ENCODE assay signal across 10 mouse cellular contexts in the genomic region with DNA sequence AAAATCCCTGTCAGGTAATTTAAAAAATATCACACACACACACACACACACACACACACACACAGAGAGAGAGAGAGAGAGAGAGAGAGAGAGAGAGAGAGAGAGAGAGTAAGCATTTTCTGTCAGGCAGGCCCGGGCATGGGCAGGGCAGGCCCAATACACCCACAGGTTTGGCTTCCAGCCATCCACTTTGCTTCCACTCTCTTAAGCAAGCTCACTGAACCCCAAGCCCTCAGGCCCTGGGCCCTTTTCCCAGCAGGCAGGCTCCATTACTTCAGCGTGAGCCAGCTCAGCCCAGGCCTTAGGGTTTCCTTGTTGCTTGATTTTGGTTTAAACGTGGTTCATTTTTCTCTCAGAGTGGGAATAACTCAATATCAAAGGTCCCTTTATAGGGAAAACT. TPM values are rescaled to one million over a fixed set of nuclear protein-coding genes. Genes with fewer than 3 reads are reported as not detected.
DNase-seq lines count a peak whose midpoint lies in the region; ATAC-seq and TF ChIP-seq lines count a peak whose summit lies in the region.
"Had no signal": no experiment of that assay in that cellular context is flagged by ENCODE, and none has a peak within 500 bp of the region (broad histone marks: within the 10 kb centered on the region; RNA-seq: fewer than 3 reads in every experiment).

No protein-coding gene starts in this region.

- H3K4me3 ChIP-seq in kidney, embryonic 16.5 days (ENCODE audit: low read length) = no peak overlapping the region
- no peak overlapping the region for H3K4me3 ChIP-seq in MEL (ENCODE audit: control insufficient read depth in 1 of 2, insufficient read depth in 1 of 2, low read depth in 2 of 2, low read length in 2 of 2)
- no peak overlapping the region for H3K4me3 ChIP-seq in limb, embryonic 14.5 days (replicated peaks; ENCODE audit: low read length)
- H3K4me3 ChIP-seq: erythroblast, embryonic 14.5 days; megakaryocyte, embryonic 14.5 days had no signal

- TF ChIP-seq EP300 in MEL (IDR thresholded peaks at IDR 0.05; ENCODE audit: low read depth in 1 of 2, low read length in 2 of 2) = no peak

- H3K4me2 ChIP-seq in kidney, embryonic 16.5 days (replicated peaks; ENCODE audit: low read depth, low read length) = no peak overlapping the region
- H3K4me2 ChIP-seq in limb, embryonic 14.5 days (replicated peaks; ENCODE audit: low read depth, low read length, severe bottlenecking) = no peak overlapping the region

- H3K79me2 ChIP-seq in MEL (ENCODE audit: control insufficient read depth, insufficient read depth, low read length, poor library complexity) = no peaks in the 10 kb centered on the region

- no peaks in the 10 kb centered on the region for H3K36me3 ChIP-seq in kidney, embryonic 16.5 days (ENCODE audit: insufficient read depth, low read length)
- no peaks in the 10 kb centered on the region for H3K36me3 ChIP-seq in MEL (ENCODE audit: control insufficient read depth in 1 of 2, insufficient read depth in 2 of 2, low read length in 2 of 2)
- H3K36me3 ChIP-seq in limb, embryonic 14.5 days (ENCODE audit: control insufficient read depth, insufficient read depth, low read length) = no peaks in the 10 kb centered on the region

- WGBS in kidney, embryonic 16.5 days = 69% methylated on average over 3 of the region's 3 CpGs
- 38% methylated on average over 2 of the region's 3 CpGs for WGBS in limb, embryonic 14.5 days

- TF ChIP-seq CTCF in MEL (IDR thresholded peaks at IDR 0.05 in 2 of 3, conservative IDR thresholded peaks at IDR 0.05 in 1 of 3; ENCODE audit: control insufficient read depth in 1 of 3, insufficient read depth in 1 of 3, low read depth in 2 of 3, low read length in 3 of 3, poor library complexity in 1 of 3, severe bottlenecking in 1 of 3) = no peak

- no peaks in the 10 kb centered on the region for H3K27me3 ChIP-seq in kidney, embryonic 16.5 days (ENCODE audit: insufficient read depth, low read length)
- H3K27me3 ChIP-seq in MEL (ENCODE audit: control insufficient read depth in 1 of 2, insufficient read depth in 2 of 2, low read length in 2 of 2) = 0 out of 4 replicates have a peak, but pooled peaks cover 0 to 1% of the 10 kb centered on the region in 2 experiments
- H3K27me3 ChIP-seq in limb, embryonic 14.5 days (ENCODE audit: control insufficient read depth, insufficient read depth, low read length) = no peaks in the 10 kb centered on the region

- peak; percentile 22 for DNase-seq in kidney, adult 9 months
- DNase-seq in MEL (ENCODE audit: low read depth, low spot score) (peak; percentile 6), adipocyte (ENCODE audit: low spot score) (peak; percentile 100)
- DNase-seq in limb, embryonic 14.5 days (ENCODE audit: low spot score) = peak; percentile 38
- no peak for DNase-seq in cerebellum, postnatal 4 days (ENCODE audit: low spot score in 2 of 2)

- no peak for TF ChIP-seq POLR2A in MEL (IDR thresholded peaks at IDR 0.05; ENCODE audit: control insufficient read depth in 1 of 2, insufficient read depth in 1 of 2, low read depth in 1 of 2, low read length in 2 of 2, poor library complexity in 1 of 2)
- no peak for TF ChIP-seq POLR2A in limb, embryonic 14.5 days (IDR thresholded peaks at IDR 0.05; ENCODE audit: borderline replicate concordance, extremely low read depth, insufficient read depth, insufficient read length)

- ATAC-seq in kidney, embryonic 16.5 days (ENCODE audit: low FRiP score, low TSS enrichment) = no peak
- no peak for ATAC-seq in limb, embryonic 14.5 days (ENCODE audit: low FRiP score, low read depth)
- no peak for ATAC-seq in megakaryocyte-erythroid progenitor cell, adult 5-6 weeks (replicated peaks; ENCODE audit: low FRiP score, low TSS enrichment, poor library complexity, severe bottlenecking)
- ATAC-seq: inflammation-experienced regulatory T-cells, adult 6 months had no signal

- no peak overlapping the region for H3K9ac ChIP-seq in kidney, embryonic 16.5 days (replicated peaks; ENCODE audit: low read length)
- H3K9ac ChIP-seq in MEL (ENCODE audit: control insufficient read depth, low read depth, low read length, poor library complexity, severe bottlenecking) = no peak overlapping the region
- H3K9ac ChIP-seq in limb, embryonic 14.5 days (ENCODE audit: low read depth, low read length, severe bottlenecking) = no peak overlapping the region

- H3K4me1 ChIP-seq in kidney, embryonic 16.5 days (ENCODE audit: insufficient read depth, low read length) = no peaks in the 10 kb centered on the region
- no peaks in the 10 kb centered on the region for H3K4me1 ChIP-seq in MEL (ENCODE audit: control insufficient read depth in 1 of 2, insufficient read depth in 2 of 2, low read length in 2 of 2)
- no peaks in the 10 kb centered on the region for H3K4me1 ChIP-seq in limb, embryonic 14.5 days (ENCODE audit: control insufficient read depth, insufficient read depth, low read length)
- H3K4me1 ChIP-seq: megakaryocyte, embryonic 14.5 days had no signal

- TF ChIP-seq RAD21 in MEL (IDR thresholded peaks at IDR 0.05; ENCODE audit: low read depth, low read length) = no peak

- H3K9me3 ChIP-seq in kidney, embryonic 16.5 days (ENCODE audit: low read length) = no peaks in the 10 kb centered on the region
- no peaks in the 10 kb centered on the region for H3K9me3 ChIP-seq in MEL (replicated peaks; ENCODE audit: insufficient read depth, low read length)
- no peaks in the 10 kb centered on the region for H3K9me3 ChIP-seq in limb, embryonic 14.5 days (ENCODE audit: control insufficient read depth, low read length)
- H3K9me3 ChIP-seq: megakaryocyte, embryonic 14.5 days had no signal

- no peak overlapping the region for H3K27ac ChIP-seq in kidney, embryonic 16.5 days (ENCODE audit: low read length)
- H3K27ac ChIP-seq in MEL (ENCODE audit: control insufficient read depth, low read depth, low read length) = no peak overlapping the region
- H3K27ac ChIP-seq in limb, embryonic 14.5 days (replicated peaks; ENCODE audit: low read depth, low read length) = no peak overlapping the region

TF ChIP-seq in MEL, 35 proteins besides CTCF, POLR2A, EP300 and RAD21 (continues in another document):
- TF ChIP-seq MYC (IDR thresholded peaks at IDR 0.05; ENCODE audit: low read depth, low read length) (no peak), JUND (IDR thresholded peaks at IDR 0.05; ENCODE audit: low read depth, low read length) (no peak), MYB (IDR thresholded peaks at IDR 0.05; ENCODE audit: low read depth, low read length) (no peak), POLR2AphosphoS2 (IDR thresholded peaks at IDR 0.05; ENCODE audit: low read length) (no peak), POLR2AphosphoS5 (IDR thresholded peaks at IDR 0.05; ENCODE audit: borderline replicate concordance, low read depth, low read length) (no peak)

RNA-seq across cellular contexts. Expression of a gene that starts 2.5 kb away (rescaled TPM):
- 0.21 TPM in 1 of 2 replicates, not detected in the other for polyA plus RNA-seq in kidney, embryonic 16.5 days (2015; fragmentation: Nextera tagmentation; extraction: Ambion mirVana)
- total RNA-seq in MEL (2012; rRNA removed) = not detected in 2 replicates
- polyA plus RNA-seq in MEL (2012; ENCODE audit: insufficient read depth in 1 of 2, insufficient read length in 2 of 2, low read depth in 1 of 2, low replicate concordance in 2 of 2, missing spikeins in 1 of 2) = not detected
- polyA plus RNA-seq in limb, embryonic 14.5 days (2012; rRNA removed) = not detected in 2 replicates
- not detected in 2 replicates for polyA plus RNA-seq in limb, embryonic 14.5 days (2014; fragmentation: Nextera tagmentation; extraction: Ambion mirVana)
- not detected in 2 replicates for total RNA-seq in megakaryocyte-erythroid progenitor cell, adult 5-6 weeks (2014; fragmentation: Nextera tagmentation)
- not detected in 2 replicates for total RNA-seq in megakaryocyte-erythroid progenitor cell, adult 5-6 weeks (2017)
- polyA plus RNA-seq: erythroblast, embryonic 14.5 days; inflammation-experienced regulatory T-cells, adult 6 months had no signal

RNA-seq across cellular contexts. Expression of a gene that starts 16.5 kb away (rescaled TPM):
- polyA plus RNA-seq in kidney, embryonic 16.5 days (2015; fragmentation: Nextera tagmentation; extraction: Ambion mirVana) = not detected in 2 replicates
- not detected in 2 replicates for total RNA-seq in MEL (2012; rRNA removed)
- polyA plus RNA-seq in MEL (2012; ENCODE audit: insufficient read depth in 1 of 2, insufficient read length in 2 of 2, low read depth in 1 of 2, low replicate concordance in 2 of 2, missing spikeins in 1 of 2) = not detected
- polyA plus RNA-seq in limb, embryonic 14.5 days (2012; rRNA removed) = not detected in 2 replicates
- not detected in 2 replicates for polyA plus RNA-seq in limb, embryonic 14.5 days (2014; fragmentation: Nextera tagmentation; extraction: Ambion mirVana)
- not detected in 2 replicates for total RNA-seq in megakaryocyte-erythroid progenitor cell, adult 5-6 weeks (2014; fragmentation: Nextera tagmentation)
- total RNA-seq in megakaryocyte-erythroid progenitor cell, adult 5-6 weeks (2017) = not detected in 2 replicates
- polyA plus RNA-seq: erythroblast, embryonic 14.5 days; inflammation-experienced regulatory T-cells, adult 6 months had no signal

RNA-seq across cellular contexts. Expression of a gene that starts 32.4 kb away (rescaled TPM):
- polyA plus RNA-seq in kidney, embryonic 16.5 days (2015; fragmentation: Nextera tagmentation; extraction: Ambion mirVana) = 0.32 and 0.44 TPM in 2 replicates
- 0.65 and 0.85 TPM in 2 replicates for total RNA-seq in MEL (2012; rRNA removed)
- polyA plus RNA-seq in MEL (2012; ENCODE audit: insufficient read depth in 1 of 2, insufficient read length in 2 of 2, low read depth in 1 of 2, low replicate concordance in 2 of 2, missing spikeins in 1 of 2) = 1 to 10 TPM in 1 of 2 experiments, not detected in 1; 1.8 TPM
- polyA plus RNA-seq in limb, embryonic 14.5 days (2012; rRNA removed) = 0.58 and 0.85 TPM in 2 replicates
- 0.10 and 0.19 TPM in 2 replicates for polyA plus RNA-seq in limb, embryonic 14.5 days (2014; fragmentation: Nextera tagmentation; extraction: Ambion mirVana)
- 5.3 and 8.3 TPM in 2 replicates for total RNA-seq in megakaryocyte-erythroid progenitor cell, adult 5-6 weeks (2014; fragmentation: Nextera tagmentation)
- total RNA-seq in megakaryocyte-erythroid progenitor cell, adult 5-6 weeks (2017) = 3.1 and 26.4 TPM in 2 replicates
- polyA plus RNA-seq: erythroblast, embryonic 14.5 days had no signal

RNA-seq across cellular contexts. Expression of a gene that starts 42.7 kb away (rescaled TPM):
- polyA plus RNA-seq in kidney, embryonic 16.5 days (2015; fragmentation: Nextera tagmentation; extraction: Ambion mirVana) = 0.46 and 0.58 TPM in 2 replicates
- not detected in 2 replicates for total RNA-seq in MEL (2012; rRNA removed)
- polyA plus RNA-seq in MEL (2012; ENCODE audit: insufficient read depth in 1 of 2, insufficient read length in 2 of 2, low read depth in 1 of 2, low replicate concordance in 2 of 2, missing spikeins in 1 of 2) = not detected
- 0.58 and 0.72 TPM in 2 replicates for polyA plus RNA-seq in limb, embryonic 14.5 days (2012; rRNA removed)
- 0.19 TPM in 1 of 2 replicates, not detected in the other for polyA plus RNA-seq in limb, embryonic 14.5 days (2014; fragmentation: Nextera tagmentation; extraction: Ambion mirVana)
- total RNA-seq in megakaryocyte-erythroid progenitor cell, adult 5-6 weeks (2014; fragmentation: Nextera tagmentation) = 2.5 TPM in 1 of 2 replicates, not detected in the other
- total RNA-seq in megakaryocyte-erythroid progenitor cell, adult 5-6 weeks (2017) = not detected in 2 replicates
- polyA plus RNA-seq: erythroblast, embryonic 14.5 days had no signal

RNA-seq across cellular contexts. Expression of a gene that starts 49.4 kb away (rescaled TPM):
- not detected in 2 replicates for polyA plus RNA-seq in kidney, embryonic 16.5 days (2015; fragmentation: Nextera tagmentation; extraction: Ambion mirVana)
- total RNA-seq in MEL (2012; rRNA removed) = not detected in 2 replicates
- polyA plus RNA-seq in MEL (2012; ENCODE audit: insufficient read depth in 1 of 2, insufficient read length in 2 of 2, low read depth in 1 of 2, low replicate concordance in 2 of 2, missing spikeins in 1 of 2) = not detected
- not detected in 2 replicates for polyA plus RNA-seq in limb, embryonic 14.5 days (2012; rRNA removed)
- not detected in 2 replicates for polyA plus RNA-seq in limb, embryonic 14.5 days (2014; fragmentation: Nextera tagmentation; extraction: Ambion mirVana)
- total RNA-seq in megakaryocyte-erythroid progenitor cell, adult 5-6 weeks (2014; fragmentation: Nextera tagmentation) = not detected in 2 replicates
- not detected in 2 replicates for total RNA-seq in megakaryocyte-erythroid progenitor cell, adult 5-6 weeks (2017)
- polyA plus RNA-seq: erythroblast, embryonic 14.5 days; inflammation-experienced regulatory T-cells, adult 6 months had no signal

Comparison
In these comparisons a context has a peak if more than half of its experiments do, and no peak if none do; other contexts are left out.
1. DNase-seq: peak in kidney, adult 9 months (single experiment), MEL (single experiment), adipocyte (single experiment) and limb, embryonic 14.5 days (single experiment); none in cerebellum, postnatal 4 days (0 of 2).